8 mouse cellular contexts compared by ENCODE assay signal in the genomic region with DNA sequence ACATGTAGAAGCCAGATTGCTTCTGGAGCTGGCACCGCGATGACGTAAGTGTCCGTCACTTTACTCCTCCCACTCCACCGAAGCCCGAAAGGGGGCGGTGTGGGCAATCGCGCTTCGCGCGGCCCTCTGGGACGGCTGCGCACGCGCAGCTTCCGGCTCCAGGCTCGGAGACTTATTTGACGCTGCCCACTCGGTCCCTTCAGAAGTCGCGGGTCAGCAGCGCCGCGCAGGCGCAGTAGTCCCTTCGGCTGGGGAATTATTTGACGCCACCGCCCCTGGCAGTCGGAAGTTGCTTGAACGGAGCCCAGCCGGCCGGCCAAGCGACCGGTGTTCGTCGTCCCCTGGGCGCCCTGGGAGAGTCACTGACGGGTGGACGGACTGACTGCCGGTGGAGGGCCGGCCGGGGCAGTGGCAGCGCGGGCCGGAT. TPM values are rescaled to one million over a fixed set of nuclear protein-coding genes. Genes with fewer than 3 reads are reported as not detected.
DNase-seq lines count a peak whose midpoint lies in the region; ATAC-seq lines count a peak whose summit lies in the region.

A gene (plus strand): TSS at position 254 of the 427 bp plus-strand sequence.

- H3K27me3 ChIP-seq in heart, embryonic 10.5 days (ENCODE audit: insufficient read depth, poor library complexity, severe bottlenecking), result no peaks in the 10 kb centered on the region
- no peaks in the 10 kb centered on the region for H3K27me3 ChIP-seq in kidney, embryonic 15.5 days

- H3K9ac ChIP-seq in kidney, embryonic 15.5 days, result peak within 1 kb of the TSS; percentile 94

- H3K27ac ChIP-seq in heart, embryonic 10.5 days, result peak within 1 kb of the TSS; percentile 96
- H3K27ac ChIP-seq in kidney, embryonic 15.5 days, result peak within 1 kb of the TSS; percentile 92

- DNase-seq in B cell, adult 2 months, result peak; percentile 98
- peak; percentile 99 for DNase-seq in brain, adult 2 months (ENCODE audit: low read depth, low spot score)
- peak; percentile 99 for DNase-seq in heart, embryonic 10.5 days (ENCODE audit: low spot score)
- DNase-seq in liver, result peak; percentile 98
- peak; percentile 98 to 100 for DNase-seq in spleen, postnatal 4 days (ENCODE audit: low spot score in 2 of 2)

- H3K4me1 ChIP-seq in heart, embryonic 10.5 days, result peaks cover 35% of the 10 kb centered on the region
- peaks cover 16% of the 10 kb centered on the region for H3K4me1 ChIP-seq in kidney, embryonic 15.5 days

- no peaks in the 10 kb centered on the region for H3K9me3 ChIP-seq in heart, embryonic 10.5 days
- no peaks in the 10 kb centered on the region for H3K9me3 ChIP-seq in kidney, embryonic 15.5 days (replicated peaks)

- peak within 1 kb of the TSS; percentile 79 for H3K4me2 ChIP-seq in kidney, embryonic 15.5 days

- under 1% methylated on average over 46 of the region's 46 CpGs for WGBS in heart, embryonic 10.5 days
- WGBS in kidney, embryonic 15.5 days, result under 1% methylated on average over 46 of the region's 46 CpGs

- H3K36me3 ChIP-seq in heart, embryonic 10.5 days, result no peaks in the 10 kb centered on the region
- no peaks in the 10 kb centered on the region for H3K36me3 ChIP-seq in kidney, embryonic 15.5 days

- H3K4me3 ChIP-seq in heart, embryonic 10.5 days, result peak within 1 kb of the TSS; percentile 92
- H3K4me3 ChIP-seq in kidney, embryonic 15.5 days (replicated peaks), result peak within 1 kb of the TSS; percentile 81

- ATAC-seq in erythroblast, adult 5-6 weeks (replicated peaks; ENCODE audit: low FRiP score, poor library complexity, severe bottlenecking), result peak; percentile 98
- ATAC-seq in kidney, embryonic 15.5 days (replicated peaks; ENCODE audit: low FRiP score), result peak; percentile 90
- ATAC-seq in monocyte, adult 5-6 weeks (replicated peaks; ENCODE audit: insufficient number of reproducible peaks, low FRiP score, low TSS enrichment, poor library complexity, severe bottlenecking), result peak; percentile 87

RNA-seq across cellular contexts. Expression of the gene that starts here (rescaled TPM):
- 6.5 and 18.8 TPM in 2 replicates for total RNA-seq in erythroblast, adult 5-6 weeks (2015; ENCODE audit: low replicate concordance)
- 15.3 and 17.2 TPM in 2 replicates for total RNA-seq in erythroblast, adult 5-6 weeks (2017; ENCODE audit: low replicate concordance)
- polyA plus RNA-seq in heart, embryonic 10.5 days (2016; fragmentation: Nextera tagmentation; extraction: Ambion mirVana), result 11.8 and 12.6 TPM in 2 replicates
- 15.5 and 16.2 TPM in 2 replicates for polyA plus RNA-seq in kidney, embryonic 15.5 days (2015; fragmentation: Nextera tagmentation; extraction: Ambion mirVana)
- total RNA-seq in monocyte, adult 5-6 weeks (2017), result 39.3 to 60.9 TPM (median 51.9 TPM) in 3 replicates

Comparison
In these comparisons a context has a peak if more than half of its experiments do, and no peak if none do; other contexts are left out.
1. Peak in every context shown above with its lines: DNase-seq, ATAC-seq, H3K4me3 ChIP-seq and H3K27ac ChIP-seq.